Mouse (Mus musculus): ENCODE data around the gene Pdzd2.

DNA sequence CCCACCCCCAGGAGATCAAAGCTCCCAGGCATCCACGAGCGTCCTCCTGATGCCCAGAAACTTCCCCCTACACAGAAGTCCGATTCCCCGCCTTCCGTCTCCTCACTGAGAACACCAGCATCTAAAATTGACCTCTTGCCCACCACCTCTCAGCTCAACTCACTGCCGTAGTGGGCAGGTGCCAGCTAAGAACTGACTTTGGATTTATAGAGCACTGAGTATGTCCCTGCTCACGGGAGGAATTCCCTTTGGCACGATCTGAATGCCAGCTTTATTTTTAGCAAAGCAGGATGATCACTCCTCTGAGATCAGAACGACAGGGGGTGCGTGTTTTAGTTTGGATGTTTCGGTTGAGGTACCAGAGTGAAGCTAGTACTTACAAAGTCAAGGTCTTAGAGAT is 7.1 kb downstream of the Pdzd2 start:
- no peak for TF ChIP-seq CTCF (IDR thresholded peaks at IDR 0.05; ENCODE audit: insufficient read depth, low read length)
- TF ChIP-seq POLR2A (IDR thresholded peaks at IDR 0.05; ENCODE audit: borderline replicate concordance, extremely low read depth, low read depth, low read length) = no peak

All from lung, adult 2 months (tissue).